Mouse (Mus musculus): Measurements from ENCODE around the gene Mipep. TPM values are rescaled to one million over a fixed set of nuclear protein-coding genes. Genes with fewer than 3 reads are reported as not detected.
A peak's percentile ranks its signal among the peaks of the same experiment; 100 is the strongest.

Gene Mipep
- total and polyA plus RNA-seq, 3 experiments, result 19.1 to 26.4 TPM; not detected in 1

DNA sequence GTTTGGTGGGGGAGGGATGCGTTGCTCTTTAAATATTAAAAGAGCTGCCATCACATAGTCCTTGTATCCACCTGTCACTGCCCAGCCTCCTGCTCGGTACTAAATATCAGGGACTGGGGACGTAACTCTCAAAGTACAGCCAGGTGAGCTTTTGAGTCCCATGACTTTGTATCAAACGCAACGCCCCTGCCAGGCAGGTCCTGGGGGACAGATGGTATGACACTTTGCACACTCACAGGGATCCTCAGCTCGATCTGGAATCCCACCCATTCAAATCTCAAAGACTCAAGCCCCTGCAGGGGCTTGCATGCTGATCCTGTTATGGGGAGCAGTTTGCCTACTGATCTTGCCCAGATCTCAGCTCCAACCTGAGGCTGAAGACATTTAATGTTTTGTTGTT, 13.8 kb upstream of the Mipep start:
- no peak for TF ChIP-seq KAT2A (conservative IDR thresholded peaks at IDR 0.05; ENCODE audit: low read depth, low read length)
- no peak for TF ChIP-seq POLR2A (IDR thresholded peaks at IDR 0.05; ENCODE audit: control insufficient read depth in 1 of 2, insufficient read depth in 1 of 2, low read depth in 1 of 2, low read length in 2 of 2, poor library complexity in 1 of 2)
- no peak for TF ChIP-seq HCFC1 (IDR thresholded peaks at IDR 0.05; ENCODE audit: low read depth, low read length)
- no peak for TF ChIP-seq TAL1 (IDR thresholded peaks at IDR 0.05; ENCODE audit: low read length)
- H3K36me3 ChIP-seq (ENCODE audit: control insufficient read depth in 1 of 2, insufficient read depth in 2 of 2, low read length in 2 of 2), result no peaks in the 10 kb centered on the region
- no peak for DNase-seq (ENCODE audit: low read depth, low spot score)
- no peaks in the 10 kb centered on the region for H3K4me1 ChIP-seq (ENCODE audit: control insufficient read depth in 1 of 2, insufficient read depth in 2 of 2, low read length in 2 of 2)
- no peaks in the 10 kb centered on the region for H3K79me2 ChIP-seq (ENCODE audit: control insufficient read depth, insufficient read depth, low read length, poor library complexity)
- no peak overlapping the region for H3K27ac ChIP-seq (ENCODE audit: control insufficient read depth, low read depth, low read length)
- no peak overlapping the region for H3K9ac ChIP-seq (ENCODE audit: control insufficient read depth, low read depth, low read length, poor library complexity, severe bottlenecking)
- no peak overlapping the region for H3K4me3 ChIP-seq (ENCODE audit: control insufficient read depth in 1 of 2, insufficient read depth in 1 of 2, low read depth in 2 of 2, low read length in 2 of 2)
- H3K9me3 ChIP-seq (replicated peaks; ENCODE audit: insufficient read depth, low read length), result no peaks in the 10 kb centered on the region
- H3K27me3 ChIP-seq (ENCODE audit: control insufficient read depth in 1 of 2, insufficient read depth in 2 of 2, low read length in 2 of 2), result peaks cover 1 to 5% of the 10 kb centered on the region in 2 experiments; a peak in 3 of 4 replicates

DNA sequence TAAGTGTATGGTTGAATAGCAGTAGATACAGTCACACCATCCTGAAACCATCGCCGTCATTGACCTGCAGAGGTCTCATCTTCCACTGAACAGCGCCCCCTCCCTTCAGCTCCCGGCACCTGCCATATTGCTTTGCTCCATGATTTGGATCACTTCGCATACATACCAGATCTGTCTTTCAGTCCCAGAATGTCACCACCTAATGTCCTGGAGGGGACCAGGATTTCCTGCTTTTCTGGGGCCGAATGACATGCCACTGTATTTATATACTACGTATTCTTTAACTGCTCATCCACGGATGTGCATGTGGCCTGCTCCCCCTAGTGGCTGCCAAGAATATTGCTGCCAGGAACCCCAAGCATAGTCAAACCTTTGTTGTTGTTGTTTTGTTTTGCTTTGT, 13.3 kb upstream of the Mipep start:
- Histone ChIP-seq H3K36me3 (ENCODE audit: control insufficient read depth in 1 of 2, insufficient read depth in 2 of 2, low read length in 2 of 2) (no peaks in the 10 kb centered on the region), H3K27ac (ENCODE audit: control insufficient read depth, low read depth, low read length) (no peak overlapping the region), H3K79me2 (ENCODE audit: control insufficient read depth, insufficient read depth, low read length, poor library complexity) (no peaks in the 10 kb centered on the region), H3K9me3 (replicated peaks; ENCODE audit: insufficient read depth, low read length) (no peaks in the 10 kb centered on the region), H3K9ac (ENCODE audit: control insufficient read depth, low read depth, low read length, poor library complexity, severe bottlenecking) (peak overlapping the region; percentile 41), H3K27me3 (ENCODE audit: control insufficient read depth in 1 of 2, insufficient read depth in 2 of 2, low read length in 2 of 2) (peaks cover 1 to 5% of the 10 kb centered on the region in 2 experiments; a peak in 3 of 4 replicates), H3K4me3 (ENCODE audit: control insufficient read depth in 1 of 2, insufficient read depth in 1 of 2, low read depth in 2 of 2, low read length in 2 of 2) (peak overlapping the region; percentile 52 to 59), H3K4me1 (ENCODE audit: control insufficient read depth in 1 of 2, insufficient read depth in 2 of 2, low read length in 2 of 2) (no peaks in the 10 kb centered on the region)
- peak; percentile 76 for DNase-seq (ENCODE audit: low read depth, low spot score)
- TF ChIP-seq ELF1 (IDR thresholded peaks at IDR 0.05; ENCODE audit: low read depth, low read length) (no peak), MAX (IDR thresholded peaks at IDR 0.05; ENCODE audit: low read length) (no peak), MEF2A (IDR thresholded peaks at IDR 0.05; ENCODE audit: extremely low read depth, insufficient replicate concordance, low read depth, low read length, poor library complexity, severe bottlenecking) (no peak), ZC3H11A (IDR thresholded peaks at IDR 0.05; ENCODE audit: low read depth, low read length) (peak; percentile 42; the same call in 1 of the 2 replicates), EP300 (IDR thresholded peaks at IDR 0.05; ENCODE audit: low read depth in 1 of 2, low read length in 2 of 2) (no peak), SMC3 (IDR thresholded peaks at IDR 0.05; ENCODE audit: low read depth, low read length) (peak; percentile 56), CTCF (IDR thresholded peaks at IDR 0.05 in 2 of 3, conservative IDR thresholded peaks at IDR 0.05 in 1 of 3; ENCODE audit: control insufficient read depth in 1 of 3, insufficient read depth in 1 of 3, low read depth in 2 of 3, low read length in 3 of 3, poor library complexity in 1 of 3, severe bottlenecking in 1 of 3) (peak; percentile 86 to 91 (median 87)), CHD1 (IDR thresholded peaks at IDR 0.05; ENCODE audit: low read depth, low read length) (no peak), POLR2A (IDR thresholded peaks at IDR 0.05; ENCODE audit: control insufficient read depth in 1 of 2, insufficient read depth in 1 of 2, low read depth in 1 of 2, low read length in 2 of 2, poor library complexity in 1 of 2) (no peak), GATA1 (IDR thresholded peaks at IDR 0.05; ENCODE audit: low read depth, low read length) (no peak), MYC (IDR thresholded peaks at IDR 0.05; ENCODE audit: low read depth, low read length) (peak; percentile 40; the same call in 1 of the 2 replicates), SIN3A (IDR thresholded peaks at IDR 0.05; ENCODE audit: low read length) (peak; percentile 27; the same call in 1 of the 2 replicates), RAD21 (IDR thresholded peaks at IDR 0.05; ENCODE audit: low read depth, low read length) (peak; percentile 64)

Data from MEL (cell line).